Mouse (Mus musculus) heart, postnatal 0 days (tissue): ENCODE data around the gene Csnk1g2. TPM values are rescaled to one million over a fixed set of nuclear protein-coding genes. Genes with fewer than 3 reads are reported as not detected.

Source experiments
- ATAC-seq: fragments of 200-750 bp; cut with Nextera tagmentation; 2 replicates; pipeline ENCODE4 v1.8.0; 2017; ENCODE audit warnings: low read depth, moderate number of reproducible peaks, moderate library complexity; ENCODE audit not compliant: insufficient read depth
- DNase-seq: peaks from one replicate; pipeline ENCODE4 v3.0.0-alpha.2; 2016; ENCODE audit warnings: low spot score
- H3K27ac ChIP-seq: fragments of 300-500 bp; sonication (generic); 2 replicates; pipeline ENCODE4 v1.5.1; 2014; ENCODE audit warnings: low read depth, mild to moderate bottlenecking
- H3K27me3 ChIP-seq: fragments of 300-500 bp; sonication (generic); 2 replicates; pipeline ENCODE4 v1.6.1; 2014; ENCODE audit warnings: low read length, mixed read lengths; ENCODE audit not compliant: control insufficient read depth, insufficient read depth
- H3K36me3 ChIP-seq: fragments of 300-500 bp; sonication (generic); replicated peaks from 2 replicates; pipeline ENCODE4 v1.6.1; 2014; ENCODE audit warnings: low read length, mixed read lengths; ENCODE audit not compliant: control insufficient read depth, insufficient read depth
- H3K4me1 ChIP-seq: fragments of 300-500 bp; sonication (generic); 2 replicates; pipeline ENCODE4 v1.6.1; 2014; ENCODE audit warnings: antibody characterized with exemption; ENCODE audit not compliant: control insufficient read depth, insufficient read depth
- H3K4me2 ChIP-seq: fragments of 300-500 bp; sonication (generic); 2 replicates; pipeline ENCODE4 v1.6.1; 2014; ENCODE audit warnings: low read depth, mild to moderate bottlenecking, low read length, moderate library complexity
- H3K4me3 ChIP-seq: fragments of 300-500 bp; sonication (generic); 2 replicates; pipeline ENCODE4 v1.5.1; 2014; ENCODE audit warnings: low read depth, low read length
- H3K9ac ChIP-seq: fragments of 300-500 bp; sonication (generic); replicated peaks from 2 replicates; pipeline ENCODE4 v1.6.1; 2014; ENCODE audit warnings: low read depth, low read length, mixed read lengths
- H3K9me3 ChIP-seq: fragments of 300-500 bp; sonication (generic); replicated peaks from 2 replicates; pipeline ENCODE4 v1.6.1; 2016; ENCODE audit warnings: low read length; ENCODE audit not compliant: control insufficient read depth
- CTCF ChIP-seq: IDR thresholded peaks from 2 replicates; pipeline ENCODE4 v1.5.1; 2016; ENCODE audit warnings: antibody characterized with exemption, control low read depth, low read depth
- EP300 ChIP-seq: IDR thresholded peaks from 2 replicates; pipeline ENCODE4 v1.6.1; 2016; ENCODE audit warnings: antibody characterized with exemption, low read depth
- WGBS: fragments of 180-500 bp; shearing (Covaris S2); extraction: QIAGEN DNeasy Blood & Tissue Kit; methylation state at CpG from one replicate; pipeline ENCODE4 v1.1.7; 2014; 5-methylcytosine and 5-hydroxymethylcytosine counted together
- polyA plus RNA-seq: library from polyadenylated mRNA; unstranded; fragments of >200 nt; fragmentation: Nextera tagmentation; extraction: Ambion mirVana; gene quantifications from 2 replicates; pipeline ENCODE4 v1.2.1, GENCODE M21; 2015
- total RNA-seq: library from RNA; depleted of rRNA; stranded (reverse); fragments of >200 nt; gene quantifications from 2 replicates; pipeline ENCODE4 v1.2.3, GENCODE M21; 2014; ENCODE audit warnings: low replicate concordance

The Csnk1g2 gene
- total and polyA plus RNA-seq, 2 experiments from 2014 or later: 75.6 to 141 TPM

DNA sequence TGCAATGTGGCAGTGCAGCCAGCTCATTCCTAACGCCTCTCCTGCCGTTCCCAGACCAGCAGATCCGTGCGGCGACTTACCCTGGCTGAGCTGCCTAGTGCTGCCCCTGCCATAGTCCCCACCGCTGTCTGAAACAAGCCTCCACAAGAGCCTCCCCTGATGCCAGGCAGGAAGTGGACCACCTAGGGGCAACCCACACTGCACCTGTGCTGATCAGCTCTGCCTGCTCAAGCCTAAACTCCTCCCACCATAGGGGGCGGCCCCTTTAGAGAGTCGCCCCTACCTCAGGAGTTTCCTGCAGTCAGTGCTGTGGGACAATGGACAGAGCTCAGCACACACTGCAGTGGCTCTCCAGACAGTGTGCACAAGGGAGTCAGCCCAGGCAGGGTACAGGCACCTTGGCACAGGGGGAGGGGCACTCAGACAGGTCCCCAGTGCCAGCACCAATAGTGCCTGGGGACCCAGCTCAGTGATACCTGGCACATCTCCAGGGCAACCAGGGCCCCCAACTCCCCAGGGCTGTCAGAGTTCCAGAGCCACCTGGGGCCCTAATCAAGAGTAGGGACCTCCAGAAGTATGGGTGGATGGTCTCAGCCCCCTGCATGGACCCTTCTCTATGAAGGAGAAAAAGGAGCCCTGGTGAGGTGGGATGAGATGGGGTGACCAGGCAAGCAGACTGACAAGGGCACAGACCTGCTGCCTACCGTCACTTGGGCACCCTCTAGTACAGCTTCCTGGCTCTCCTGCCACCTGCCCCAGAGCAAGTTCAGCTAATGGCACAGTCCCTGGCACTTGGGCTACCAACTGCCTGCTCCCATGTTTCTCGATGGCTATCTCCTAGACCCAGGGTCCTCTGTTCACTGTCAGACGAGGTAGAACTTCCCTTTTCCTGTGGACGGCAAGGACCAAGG lies 37.7 kb upstream of the Csnk1g2 start:
- no peak overlapping the region for H3K4me3 ChIP-seq
- WGBS: 60% methylated on average over 12 of the region's 12 CpGs
- ATAC-seq (no peak), DNase-seq (no peak)
- H3K36me3 ChIP-seq: peaks cover 5% of the 10 kb centered on the region
- peak overlapping the region; percentile 46 for H3K4me2 ChIP-seq
- no peaks in the 10 kb centered on the region for H3K9me3 ChIP-seq
- peak overlapping the region; percentile 30; the same call in 1 of the 2 replicates for H3K27ac ChIP-seq
- 0 out of 2 replicates have a peak overlapping the region, but pooled peaks have one; percentile 10 for H3K9ac ChIP-seq
- H3K4me1 ChIP-seq: peaks cover 24% of the 10 kb centered on the region
- TF ChIP-seq EP300: no peak
- TF ChIP-seq CTCF: no peak
- no peaks in the 10 kb centered on the region for H3K27me3 ChIP-seq

- Histone ChIP-seq H3K9me3 (no peaks in the 10 kb centered on the region), H3K27ac (no peak overlapping the region), H3K4me3 (no peak overlapping the region), H3K9ac (no peak overlapping the region), H3K36me3 (peaks cover 5% of the 10 kb centered on the region), H3K27me3 (no peaks in the 10 kb centered on the region), H3K4me2 (peak overlapping the region; percentile 46), H3K4me1 (peaks cover 24% of the 10 kb centered on the region)
- TF ChIP-seq CTCF (no peak), EP300 (no peak)
- DNase-seq (no peak), ATAC-seq (no peak)
- WGBS: 85% methylated on average over 8 of the region's 8 CpGs
Measured at GRCm38 (mm10) chr10:80585581-80585980, 37.1 kb upstream of the Csnk1g2 start.

DNA sequence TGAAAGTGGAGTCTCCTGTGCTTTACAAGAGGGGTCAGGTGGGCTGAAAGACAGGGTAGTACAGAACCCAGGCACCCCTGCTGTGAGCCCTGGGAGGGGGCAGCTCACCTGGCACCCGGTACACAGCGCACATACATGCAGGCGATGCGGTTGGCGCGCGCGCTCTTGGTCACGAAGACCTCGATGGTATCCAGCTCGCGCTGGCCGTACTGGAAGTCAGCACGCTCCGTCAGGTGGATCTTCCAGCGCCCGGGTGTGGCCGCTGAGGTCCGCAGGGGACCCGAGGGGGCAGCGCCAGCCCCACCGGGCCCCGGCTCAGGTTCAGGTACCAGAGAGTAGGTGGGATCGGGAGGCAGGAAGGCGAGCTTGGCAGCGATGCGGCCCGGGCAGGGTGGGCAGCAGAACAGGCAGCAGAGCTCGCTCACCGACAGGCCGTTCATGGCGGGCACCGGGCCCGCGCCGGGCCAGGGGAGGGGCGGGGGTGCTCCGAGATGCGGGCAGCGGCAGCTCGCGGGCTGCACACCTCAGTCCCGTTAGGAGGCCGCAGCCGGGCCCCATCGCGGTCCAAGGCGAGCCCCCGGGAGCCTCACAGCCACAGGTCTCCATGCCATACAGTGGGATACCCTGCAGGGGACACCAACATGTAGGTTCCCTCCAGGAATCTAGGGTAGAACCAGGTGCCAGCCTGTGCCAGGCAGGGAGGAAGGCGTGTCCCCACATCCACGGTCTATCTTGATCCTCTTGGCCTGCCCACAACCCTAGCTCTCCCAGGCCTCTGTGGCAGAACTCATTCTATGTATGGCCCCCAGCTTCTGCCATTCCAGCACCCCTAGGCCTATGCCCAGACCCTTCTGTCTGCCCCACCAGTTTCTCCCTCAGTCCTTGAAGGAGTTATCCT lies 36.0 kb upstream of the Csnk1g2 start:
- Histone ChIP-seq H3K9me3 (no peaks in the 10 kb centered on the region), H3K9ac (peak overlapping the region; percentile 30; the same call in 1 of the 2 replicates), H3K4me3 (peak overlapping the region; percentile 23), H3K4me2 (peak overlapping the region; percentile 46), H3K27me3 (no peaks in the 10 kb centered on the region), H3K4me1 (peaks cover 24% of the 10 kb centered on the region), H3K36me3 (peaks cover 5% of the 10 kb centered on the region), H3K27ac (peak overlapping the region; percentile 81)
- ATAC-seq: no peak
- 88% methylated on average over 43 of the region's 51 CpGs for WGBS
- no peak for DNase-seq
- TF ChIP-seq EP300: no peak
- TF ChIP-seq CTCF: no peak

- Histone ChIP-seq H3K27me3 (no peaks in the 10 kb centered on the region), H3K27ac (peak overlapping the region; percentile 81), H3K4me2 (peak overlapping the region; percentile 46), H3K9me3 (no peaks in the 10 kb centered on the region), H3K4me3 (no peak overlapping the region; the same call in 1 of the 2 replicates), H3K36me3 (peaks cover 5% of the 10 kb centered on the region; the same call in 1 of the 2 replicates), H3K9ac (no peak overlapping the region), H3K4me1 (peaks cover 24% of the 10 kb centered on the region)
- ATAC-seq: peak; percentile 40
- DNase-seq: peak; percentile 65
- WGBS: 52% methylated on average over 4 of the region's 4 CpGs
- TF ChIP-seq EP300 (peak; percentile 67), CTCF (no peak)
Measured at GRCm38 (mm10) chr10:80587305-80587657, 35.4 kb upstream of the Csnk1g2 start.

DNA sequence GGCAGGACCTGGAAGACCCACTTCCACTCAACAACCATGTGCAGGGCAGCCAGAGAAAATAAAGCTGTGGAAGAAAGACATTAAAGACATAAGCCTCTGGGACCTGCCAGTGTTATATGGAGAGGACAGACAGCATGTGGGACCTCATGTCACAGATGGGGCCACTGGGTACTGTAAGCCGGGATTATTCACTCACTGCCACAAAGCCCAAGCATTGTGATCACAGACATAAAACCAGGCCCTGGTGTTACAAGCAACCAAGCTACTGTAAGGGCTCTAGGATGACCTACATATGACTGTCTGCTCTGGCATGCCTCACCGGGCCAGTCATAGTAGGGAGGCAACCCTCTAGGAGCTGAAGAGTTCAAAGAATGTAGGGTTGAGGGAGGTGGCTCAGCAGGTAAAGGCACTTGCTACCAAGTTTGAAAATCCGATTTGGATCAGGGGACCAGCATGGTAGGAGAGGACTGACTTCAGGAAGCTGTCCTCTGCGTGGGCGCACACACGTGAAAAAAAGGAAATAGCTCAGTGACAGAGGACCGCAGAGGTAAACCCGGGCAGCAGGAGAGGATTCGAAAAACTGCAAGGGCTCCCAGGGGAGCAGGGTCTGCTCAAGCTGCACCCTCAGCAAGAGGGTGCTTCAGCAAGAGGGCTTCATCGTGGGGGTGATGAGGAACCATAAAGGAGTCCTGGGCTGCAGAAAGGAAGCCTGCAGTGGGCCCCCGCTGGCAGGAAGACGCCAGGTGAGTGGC lies 33.3 kb upstream of the Csnk1g2 start:
- TF ChIP-seq EP300: no peak
- TF ChIP-seq CTCF: no peak
- H3K9ac ChIP-seq: peak overlapping the region; percentile 93
- no peak for ATAC-seq
- DNase-seq: no peak
- H3K27ac ChIP-seq: peak overlapping the region; percentile 76
- peak overlapping the region; percentile 80 for H3K4me3 ChIP-seq
- H3K9me3 ChIP-seq: no peaks in the 10 kb centered on the region
- H3K4me2 ChIP-seq: peak overlapping the region; percentile 97
- peaks cover 5% of the 10 kb centered on the region; the same call in 1 of the 2 replicates for H3K36me3 ChIP-seq
- no peaks in the 10 kb centered on the region for H3K27me3 ChIP-seq
- H3K4me1 ChIP-seq: peaks cover 22% of the 10 kb centered on the region
- WGBS: 4% methylated on average over 12 of the region's 12 CpGs
